Mouse (Mus musculus) WW6 (cell line): ENCODE measurements around the gene Zfp629.

Experiments
- DNase-seq: peaks from one replicate; pipeline ENCODE4 v3.0.0-alpha.2; 2013; ENCODE audit warnings: low read depth, low spot score

The Zfp629 gene

GRCm38 (mm10) chr7:127564381-127565150, 51.0 kb downstream of the Zfp629 start:
- no peak for DNase-seq

GRCm38 (mm10) chr7:127561340-127561858, 54.2 kb downstream of the Zfp629 start, which contains the start of gene Tmem265:
Gene Tmem265, plus strand, starts transcription at chr7:127561390.
- no peak for DNase-seq

GRCm38 (mm10) chr7:127560580-127560979, 55.0 kb downstream of the Zfp629 start:
- DNase-seq = no peak
